Mouse (Mus musculus): ENCODE measurements around the gene Pgpep1. TPM values are rescaled to one million over a fixed set of nuclear protein-coding genes. Genes with fewer than 3 reads are reported as not detected.

Gene Pgpep1
- polyA plus RNA-seq, 1 experiment, result 129 TPM

GRCm38 (mm10) chr8:70664631-70665030 lies 4.4 kb upstream of the Pgpep1 start:
- H3K27me3 ChIP-seq (ENCODE audit: control insufficient read depth, insufficient read depth, low read length), result no peaks in the 10 kb centered on the region
- H3K36me3 ChIP-seq (ENCODE audit: control insufficient read depth, insufficient read depth, low read length), result no peaks in the 10 kb centered on the region
- H3K27ac ChIP-seq (ENCODE audit: insufficient read depth, low read depth, low read length), result no peak overlapping the region
- no peak overlapping the region for H3K4me3 ChIP-seq (ENCODE audit: low read depth, low read length)
- H3K4me1 ChIP-seq (ENCODE audit: control insufficient read depth, insufficient read depth, insufficient read length, low read length), result peaks cover 21% of the 10 kb centered on the region
- WGBS, result 67% methylated on average over 3 of the region's 3 CpGs
- TF ChIP-seq POLR2A (IDR thresholded peaks at IDR 0.05; ENCODE audit: low read depth, low read length), result no peak
- no peak for TF ChIP-seq CTCF (IDR thresholded peaks at IDR 0.05; ENCODE audit: extremely low read depth, insufficient read length, insufficient replicate concordance, low read depth, low read length)

DNA sequence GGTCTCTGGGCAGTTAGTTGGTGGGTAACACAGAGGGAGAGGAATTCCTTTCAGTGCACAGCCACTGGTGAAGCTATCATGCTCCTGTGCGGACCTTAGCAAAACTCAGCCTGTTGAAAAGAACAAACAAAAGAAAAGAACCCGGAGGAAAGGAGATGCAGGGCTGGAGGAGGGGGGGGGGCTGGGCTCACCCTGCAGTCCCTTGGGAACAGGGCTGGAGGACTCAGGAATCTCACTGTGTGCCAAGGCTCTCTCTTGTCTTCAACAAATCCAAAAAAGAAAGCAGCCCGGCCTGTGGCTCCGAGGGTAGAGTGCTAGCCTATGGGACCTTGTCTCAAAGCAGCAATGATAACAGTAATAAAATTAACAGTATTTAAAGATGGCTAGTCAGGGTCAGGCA lies 3.5 kb upstream of the Pgpep1 start:
- no peaks in the 10 kb centered on the region for H3K27me3 ChIP-seq (ENCODE audit: control insufficient read depth, insufficient read depth, low read length)
- no peak overlapping the region for H3K27ac ChIP-seq (ENCODE audit: insufficient read depth, low read depth, low read length)
- no peaks in the 10 kb centered on the region for H3K36me3 ChIP-seq (ENCODE audit: control insufficient read depth, insufficient read depth, low read length)
- peaks cover 22% of the 10 kb centered on the region for H3K4me1 ChIP-seq (ENCODE audit: control insufficient read depth, insufficient read depth, insufficient read length, low read length)
- TF ChIP-seq CTCF (IDR thresholded peaks at IDR 0.05; ENCODE audit: extremely low read depth, insufficient read length, insufficient replicate concordance, low read depth, low read length) (no peak), POLR2A (IDR thresholded peaks at IDR 0.05; ENCODE audit: low read depth, low read length) (no peak)
- H3K4me3 ChIP-seq (ENCODE audit: low read depth, low read length), result no peak overlapping the region
- WGBS, result 29% methylated on average over 4 of the region's 4 CpGs

DNA sequence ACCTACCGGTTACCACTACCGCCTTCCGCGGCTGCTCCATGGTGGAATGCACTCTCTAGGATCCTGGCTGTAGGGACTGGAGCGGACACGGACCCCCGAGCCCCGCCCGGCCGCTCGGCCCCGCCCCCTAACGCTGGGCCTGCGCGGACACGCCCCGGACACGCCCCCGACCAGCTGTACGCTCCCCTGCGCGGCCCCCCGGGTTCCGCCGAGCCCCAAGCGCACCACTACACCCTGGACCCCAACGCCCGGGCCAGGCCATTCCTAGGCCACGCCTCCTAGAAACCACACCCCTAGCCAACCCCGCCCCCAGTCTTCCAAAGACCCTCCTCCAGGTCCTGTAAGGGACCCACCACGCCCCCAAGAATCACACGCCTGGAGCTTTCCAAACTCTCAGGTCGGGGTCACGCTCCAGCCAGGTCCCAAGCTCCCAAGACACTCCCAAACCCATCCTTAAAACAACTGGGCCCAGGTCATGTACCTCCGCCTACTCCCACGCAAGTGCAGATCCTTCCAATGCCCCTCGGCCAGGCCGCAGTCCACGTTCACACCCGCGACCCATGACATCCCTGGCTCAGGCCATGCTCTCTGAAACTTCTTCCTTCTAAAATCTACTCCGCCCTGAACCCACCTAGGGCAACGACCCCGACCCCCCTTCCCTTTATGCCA lies 450 bp downstream of the Pgpep1 start:
- Histone ChIP-seq H3K4me1 (ENCODE audit: control insufficient read depth, insufficient read depth, insufficient read length, low read length) (peaks cover 11% of the 10 kb centered on the region), H3K27me3 (ENCODE audit: control insufficient read depth, insufficient read depth, low read length) (no peaks in the 10 kb centered on the region), H3K4me3 (ENCODE audit: low read depth, low read length) (peak overlapping the region; percentile 94), H3K27ac (ENCODE audit: insufficient read depth, low read depth, low read length) (peak overlapping the region; percentile 94), H3K36me3 (ENCODE audit: control insufficient read depth, insufficient read depth, low read length) (peaks cover 17% of the 10 kb centered on the region)
- peak; percentile 75 for TF ChIP-seq POLR2A (IDR thresholded peaks at IDR 0.05; ENCODE audit: low read depth, low read length)
- no peak for TF ChIP-seq CTCF (IDR thresholded peaks at IDR 0.05; ENCODE audit: extremely low read depth, insufficient read length, insufficient replicate concordance, low read depth, low read length)
- WGBS, result 2% methylated on average over 44 of the region's 44 CpGs

DNA sequence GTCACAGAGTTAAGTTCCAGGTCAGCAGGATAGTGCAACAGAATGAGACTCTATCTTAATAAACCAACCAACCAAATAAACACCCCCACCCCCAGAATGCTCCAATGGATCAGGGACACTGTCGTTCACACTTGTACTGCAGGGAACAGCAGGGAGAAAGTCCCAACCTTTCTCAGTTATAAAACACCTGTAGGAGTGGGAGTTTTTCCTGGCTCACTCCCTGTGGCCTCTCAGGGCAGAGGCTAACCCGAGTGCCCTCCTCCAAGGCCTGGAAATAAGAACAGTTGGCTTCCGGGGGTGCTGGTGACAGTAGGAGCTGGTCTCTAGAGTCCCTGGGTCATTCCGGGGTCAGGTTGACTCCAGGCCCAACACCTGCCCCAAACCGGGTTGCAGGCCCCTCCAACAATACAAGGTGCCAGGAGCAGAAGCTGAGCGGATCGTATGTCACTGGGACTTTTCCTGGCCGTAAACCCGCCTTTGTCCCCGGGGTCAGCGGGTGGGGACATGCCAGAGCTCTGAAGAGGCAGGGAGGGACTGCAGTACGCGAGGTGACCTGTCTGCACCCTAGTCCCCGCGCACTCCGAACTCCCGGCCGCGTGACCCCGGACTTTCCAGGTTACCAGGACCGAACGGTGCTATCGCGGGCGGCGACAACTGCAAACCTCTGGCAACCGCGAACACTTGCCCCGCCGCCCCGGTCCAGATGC lies 1.1 kb downstream of the Pgpep1 start:
- H3K4me3 ChIP-seq (ENCODE audit: low read depth, low read length), result peak overlapping the region; percentile 94

GRCm38 (mm10) chr8:70657739-70658138 lies 2.4 kb downstream of the Pgpep1 start:
- Histone ChIP-seq H3K27me3 (ENCODE audit: control insufficient read depth, insufficient read depth, low read length) (no peaks in the 10 kb centered on the region), H3K4me3 (ENCODE audit: low read depth, low read length) (peak overlapping the region; percentile 19), H3K27ac (ENCODE audit: insufficient read depth, low read depth, low read length) (peak overlapping the region; percentile 4; the same call in 1 of the 2 replicates), H3K36me3 (ENCODE audit: control insufficient read depth, insufficient read depth, low read length) (peaks cover 19% of the 10 kb centered on the region), H3K4me1 (ENCODE audit: control insufficient read depth, insufficient read depth, insufficient read length, low read length) (peaks cover 11% of the 10 kb centered on the region)
- 90% methylated on average over 2 of the region's 2 CpGs for WGBS
- TF ChIP-seq POLR2A (IDR thresholded peaks at IDR 0.05; ENCODE audit: low read depth, low read length), result no peak
- TF ChIP-seq CTCF (IDR thresholded peaks at IDR 0.05; ENCODE audit: extremely low read depth, insufficient read length, insufficient replicate concordance, low read depth, low read length), result no peak

More for the DNA sequence above, 1.1 kb downstream of the Pgpep1 start:
- no peaks in the 10 kb centered on the region for H3K27me3 ChIP-seq (ENCODE audit: control insufficient read depth, insufficient read depth, low read length)
- peak overlapping the region; percentile 94 for H3K27ac ChIP-seq (ENCODE audit: insufficient read depth, low read depth, low read length)
- H3K36me3 ChIP-seq (ENCODE audit: control insufficient read depth, insufficient read depth, low read length), result peaks cover 19% of the 10 kb centered on the region
- 1% methylated on average over 31 of the region's 31 CpGs for WGBS
- peaks cover 11% of the 10 kb centered on the region for H3K4me1 ChIP-seq (ENCODE audit: control insufficient read depth, insufficient read depth, insufficient read length, low read length)
- TF ChIP-seq POLR2A (IDR thresholded peaks at IDR 0.05; ENCODE audit: low read depth, low read length) (no peak; the same call in 1 of the 2 replicates), CTCF (IDR thresholded peaks at IDR 0.05; ENCODE audit: extremely low read depth, insufficient read length, insufficient replicate concordance, low read depth, low read length) (no peak)

DNA sequence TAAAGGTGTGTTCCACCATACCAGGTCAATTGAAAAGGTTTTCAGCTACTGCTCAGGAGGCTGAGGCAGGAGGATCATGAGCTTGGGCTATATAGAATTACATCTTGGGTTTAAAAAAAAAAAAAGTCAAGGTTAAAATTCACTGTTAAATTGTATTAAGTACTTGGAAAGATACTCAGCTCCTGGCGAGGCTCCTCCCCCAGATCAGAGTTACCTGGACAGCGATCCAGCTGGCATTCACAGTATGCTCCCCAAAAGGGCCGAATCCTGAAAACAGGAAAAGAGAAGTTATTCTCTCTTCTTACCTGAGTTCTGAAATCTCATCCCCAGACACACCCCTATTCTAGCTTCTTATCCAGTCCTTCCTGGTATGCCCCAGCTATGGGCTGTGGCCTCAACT lies 3.0 kb downstream of the Pgpep1 start:
- 0 out of 2 replicates have a peak overlapping the region, but pooled peaks have one; percentile 4 for H3K27ac ChIP-seq (ENCODE audit: insufficient read depth, low read depth, low read length)
- TF ChIP-seq POLR2A (IDR thresholded peaks at IDR 0.05; ENCODE audit: low read depth, low read length) (no peak), CTCF (IDR thresholded peaks at IDR 0.05; ENCODE audit: extremely low read depth, insufficient read length, insufficient replicate concordance, low read depth, low read length) (no peak)
- peaks cover 24% of the 10 kb centered on the region for H3K36me3 ChIP-seq (ENCODE audit: control insufficient read depth, insufficient read depth, low read length)
- WGBS, result 64% methylated on average over 3 of the region's 3 CpGs
- no peaks in the 10 kb centered on the region for H3K27me3 ChIP-seq (ENCODE audit: control insufficient read depth, insufficient read depth, low read length)
- H3K4me1 ChIP-seq (ENCODE audit: control insufficient read depth, insufficient read depth, insufficient read length, low read length), result peaks cover 14% of the 10 kb centered on the region
- H3K4me3 ChIP-seq (ENCODE audit: low read depth, low read length), result 0 out of 2 replicates have a peak overlapping the region, but pooled peaks have one; percentile 19

GRCm38 (mm10) chr8:70656193-70656790 lies 3.9 kb downstream of the Pgpep1 start:
- peaks cover 31% of the 10 kb centered on the region for H3K36me3 ChIP-seq (ENCODE audit: control insufficient read depth, insufficient read depth, low read length)
- WGBS, result 84% methylated on average over 13 of the region's 13 CpGs
- no peaks in the 10 kb centered on the region for H3K27me3 ChIP-seq (ENCODE audit: control insufficient read depth, insufficient read depth, low read length)
- TF ChIP-seq POLR2A (IDR thresholded peaks at IDR 0.05; ENCODE audit: low read depth, low read length) (no peak), CTCF (IDR thresholded peaks at IDR 0.05; ENCODE audit: extremely low read depth, insufficient read length, insufficient replicate concordance, low read depth, low read length) (no peak)
- no peak overlapping the region for H3K4me3 ChIP-seq (ENCODE audit: low read depth, low read length)
- H3K4me1 ChIP-seq (ENCODE audit: control insufficient read depth, insufficient read depth, insufficient read length, low read length), result peaks cover 14% of the 10 kb centered on the region
- no peak overlapping the region for H3K27ac ChIP-seq (ENCODE audit: insufficient read depth, low read depth, low read length)
